Mouse (Mus musculus): ENCODE data around the gene Ugcg. TPM values are rescaled to one million over a fixed set of nuclear protein-coding genes. Genes with fewer than 3 reads are reported as not detected.

Gene Ugcg
- polyA plus RNA-seq, 1 experiment from 2014 or later: 20.3 TPM

DNA sequence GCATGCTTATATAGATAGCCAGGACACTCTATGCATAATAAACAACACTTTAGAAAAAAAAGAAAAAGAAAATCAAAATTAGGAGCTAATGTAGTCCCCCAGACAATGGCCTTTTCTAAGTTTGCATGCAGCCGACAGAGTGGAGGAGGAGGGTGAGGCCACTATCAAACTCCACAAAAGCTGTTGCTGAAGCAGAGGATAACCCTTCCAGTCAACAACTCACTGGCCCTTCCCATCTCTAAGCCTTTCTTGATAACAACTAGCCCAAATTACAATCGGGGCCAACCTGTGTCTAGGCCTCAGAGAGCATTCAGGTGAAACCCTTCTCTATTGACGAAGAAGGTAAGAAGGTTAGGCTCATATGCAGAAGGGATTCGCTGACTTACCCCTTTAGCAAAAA, 56.7 kb downstream of the Ugcg start:
- Histone ChIP-seq H3K4me1 (replicated peaks; ENCODE audit: control insufficient read depth, insufficient read depth, low read length) (0 out of 2 replicates have a peak, but pooled peaks cover 15% of the 10 kb centered on the region), H3K4me3 (ENCODE audit: low read depth, low read length) (no peak overlapping the region), H3K27me3 (replicated peaks; ENCODE audit: control insufficient read depth, insufficient read depth, low read length) (no peaks in the 10 kb centered on the region), H3K9me3 (ENCODE audit: control insufficient read depth) (no peaks in the 10 kb centered on the region), H3K4me2 (replicated peaks; ENCODE audit: low read depth) (no peak overlapping the region), H3K9ac (ENCODE audit: low read depth, low read length) (no peak overlapping the region), H3K36me3 (ENCODE audit: control insufficient read depth, insufficient read depth) (no peaks in the 10 kb centered on the region), H3K27ac (ENCODE audit: low read depth, low read length) (peak overlapping the region; percentile 78)
- whole genome bisulfite sequencing: 69% methylated on average over 4 of the region's 4 CpGs
- TF ChIP-seq CTCF (IDR thresholded peaks at IDR 0.05; ENCODE audit: low read depth): no peak
- no peak for ATAC-seq

DNA sequence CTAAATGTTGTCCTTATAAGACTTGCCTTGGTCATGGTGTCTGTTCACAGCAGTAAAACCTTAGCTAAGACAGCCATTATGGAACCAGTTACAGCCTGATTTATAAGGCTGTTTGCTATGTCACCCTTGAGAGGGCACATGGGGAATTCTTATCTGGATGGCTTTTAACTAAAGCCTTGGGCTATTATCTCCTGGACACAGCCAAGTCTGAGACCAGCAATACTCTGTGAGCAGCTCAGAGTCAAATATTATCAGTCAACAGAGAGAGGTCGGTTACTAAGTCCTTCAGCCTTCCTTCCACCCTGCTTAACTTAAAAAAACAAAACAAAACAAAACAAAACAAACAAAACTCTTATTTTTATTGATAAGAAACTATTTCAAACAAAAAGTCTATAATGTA, 58.5 kb downstream of the Ugcg start:
- WGBS: 26% methylated on average over 1 of the region's 1 CpGs
- Histone ChIP-seq H3K27me3 (replicated peaks; ENCODE audit: control insufficient read depth, insufficient read depth, low read length) (no peaks in the 10 kb centered on the region), H3K4me1 (replicated peaks; ENCODE audit: control insufficient read depth, insufficient read depth, low read length) (0 out of 2 replicates have a peak, but pooled peaks cover 11% of the 10 kb centered on the region), H3K9ac (ENCODE audit: low read depth, low read length) (no peak overlapping the region), H3K9me3 (ENCODE audit: control insufficient read depth) (no peaks in the 10 kb centered on the region), H3K4me3 (ENCODE audit: low read depth, low read length) (no peak overlapping the region), H3K36me3 (ENCODE audit: control insufficient read depth, insufficient read depth) (no peaks in the 10 kb centered on the region), H3K27ac (ENCODE audit: low read depth, low read length) (no peak overlapping the region), H3K4me2 (replicated peaks; ENCODE audit: low read depth) (no peak overlapping the region)
- no peak for TF ChIP-seq CTCF (IDR thresholded peaks at IDR 0.05; ENCODE audit: low read depth)
- no peak for ATAC-seq

DNA sequence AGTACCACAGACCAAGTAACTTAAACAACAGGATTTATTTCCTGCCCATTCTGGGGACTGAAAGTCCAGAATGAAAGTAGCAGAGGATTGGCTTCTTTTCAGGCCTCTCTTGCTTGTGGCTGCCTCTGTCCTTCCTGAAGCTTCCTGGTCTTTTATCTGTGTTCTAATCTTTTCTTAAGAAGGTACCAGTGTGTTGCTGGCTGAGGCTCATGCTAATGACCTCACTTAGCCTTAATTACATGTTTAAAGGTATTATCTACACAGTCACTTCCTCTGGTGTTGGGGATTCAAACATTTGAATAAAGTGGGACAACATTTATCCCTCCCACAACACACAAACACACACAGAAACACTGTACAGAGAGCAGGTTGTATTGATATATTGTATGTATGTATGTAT, 59.0 kb downstream of the Ugcg start:
- no peak for ATAC-seq
- Histone ChIP-seq H3K27ac (ENCODE audit: low read depth, low read length) (no peak overlapping the region), H3K27me3 (replicated peaks; ENCODE audit: control insufficient read depth, insufficient read depth, low read length) (no peaks in the 10 kb centered on the region), H3K4me3 (ENCODE audit: low read depth, low read length) (no peak overlapping the region), H3K9ac (ENCODE audit: low read depth, low read length) (no peak overlapping the region), H3K36me3 (ENCODE audit: control insufficient read depth, insufficient read depth) (no peaks in the 10 kb centered on the region), H3K4me2 (replicated peaks; ENCODE audit: low read depth) (no peak overlapping the region), H3K4me1 (replicated peaks; ENCODE audit: control insufficient read depth, insufficient read depth, low read length) (peaks cover 12% of the 10 kb centered on the region; the same call in 1 of the 2 replicates), H3K9me3 (ENCODE audit: control insufficient read depth) (no peaks in the 10 kb centered on the region)
- TF ChIP-seq CTCF (IDR thresholded peaks at IDR 0.05; ENCODE audit: low read depth): no peak

DNA sequence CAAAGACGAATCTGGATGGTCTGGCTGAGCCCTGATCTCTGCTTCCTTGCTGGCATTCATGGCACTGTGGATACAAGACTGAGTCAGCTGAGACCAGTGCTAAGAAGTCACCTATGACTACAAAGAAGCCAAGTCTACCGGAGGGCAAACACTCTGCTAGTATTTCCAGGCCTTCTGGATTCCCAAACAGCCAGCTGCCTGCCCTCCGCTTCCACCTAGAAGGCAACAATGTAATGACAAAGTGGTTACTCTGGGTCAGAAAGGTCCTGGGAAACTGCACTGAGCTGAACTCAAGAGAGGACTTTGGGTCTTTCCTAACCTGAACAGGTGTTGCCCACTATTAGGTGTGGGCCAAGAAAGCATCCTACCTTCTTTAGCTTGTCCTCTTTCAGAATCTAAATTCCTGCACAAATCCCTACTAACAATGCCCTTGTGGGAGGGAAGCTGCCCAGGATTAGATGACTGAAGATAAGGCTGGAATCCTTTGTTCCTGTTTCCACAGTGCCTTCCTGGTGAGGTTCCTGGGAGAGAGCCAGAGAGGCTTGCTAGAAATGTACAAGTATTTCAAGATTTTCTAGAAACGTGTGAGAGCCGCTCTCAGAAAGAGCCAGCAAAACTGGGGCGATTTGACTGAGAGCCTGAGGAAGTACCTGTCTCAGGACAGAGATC, 63.5 kb downstream of the Ugcg start:
- Histone ChIP-seq H3K27me3 (replicated peaks; ENCODE audit: control insufficient read depth, insufficient read depth, low read length) (no peaks in the 10 kb centered on the region), H3K27ac (ENCODE audit: low read depth, low read length) (peak overlapping the region; percentile 70), H3K4me3 (ENCODE audit: low read depth, low read length) (no peak overlapping the region), H3K4me2 (replicated peaks; ENCODE audit: low read depth) (no peak overlapping the region), H3K4me1 (replicated peaks; ENCODE audit: control insufficient read depth, insufficient read depth, low read length) (peaks cover 6% of the 10 kb centered on the region; the same call in 1 of the 2 replicates), H3K9me3 (ENCODE audit: control insufficient read depth) (no peaks in the 10 kb centered on the region), H3K9ac (ENCODE audit: low read depth, low read length) (no peak overlapping the region), H3K36me3 (ENCODE audit: control insufficient read depth, insufficient read depth) (no peaks in the 10 kb centered on the region)
- ATAC-seq: no peak
- 68% methylated on average over 6 of the region's 6 CpGs for WGBS
- no peak for TF ChIP-seq CTCF (IDR thresholded peaks at IDR 0.05; ENCODE audit: low read depth)

DNA sequence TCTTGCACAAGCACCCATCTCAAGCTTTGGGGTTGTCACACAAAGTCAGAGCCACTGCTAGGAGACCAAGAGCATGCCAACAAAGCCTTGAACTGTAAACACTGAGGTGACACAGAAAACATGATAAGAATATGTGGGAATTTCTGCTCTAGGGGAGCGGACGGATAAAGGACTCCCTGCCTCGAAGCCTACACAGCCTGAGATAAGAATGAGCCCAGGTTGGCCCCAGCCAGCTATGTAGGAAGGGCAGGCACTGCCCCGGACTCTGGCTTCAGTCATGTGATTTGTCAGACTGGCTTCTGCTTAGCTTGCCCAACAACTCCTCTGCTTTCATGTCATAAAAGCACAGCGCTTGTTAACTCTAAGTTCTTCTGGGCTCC, 64.0 kb downstream of the Ugcg start:
- Histone ChIP-seq H3K27me3 (replicated peaks; ENCODE audit: control insufficient read depth, insufficient read depth, low read length) (no peaks in the 10 kb centered on the region), H3K9ac (ENCODE audit: low read depth, low read length) (no peak overlapping the region), H3K36me3 (ENCODE audit: control insufficient read depth, insufficient read depth) (no peaks in the 10 kb centered on the region), H3K9me3 (ENCODE audit: control insufficient read depth) (no peaks in the 10 kb centered on the region), H3K27ac (ENCODE audit: low read depth, low read length) (peak overlapping the region; percentile 70), H3K4me3 (ENCODE audit: low read depth, low read length) (no peak overlapping the region), H3K4me1 (replicated peaks; ENCODE audit: control insufficient read depth, insufficient read depth, low read length) (peaks cover 6% of the 10 kb centered on the region; the same call in 1 of the 2 replicates), H3K4me2 (replicated peaks; ENCODE audit: low read depth) (no peak overlapping the region)
- peak; percentile 91 for ATAC-seq
- TF ChIP-seq CTCF (IDR thresholded peaks at IDR 0.05; ENCODE audit: low read depth): no peak
- 43% methylated on average over 5 of the region's 5 CpGs for WGBS

DNA sequence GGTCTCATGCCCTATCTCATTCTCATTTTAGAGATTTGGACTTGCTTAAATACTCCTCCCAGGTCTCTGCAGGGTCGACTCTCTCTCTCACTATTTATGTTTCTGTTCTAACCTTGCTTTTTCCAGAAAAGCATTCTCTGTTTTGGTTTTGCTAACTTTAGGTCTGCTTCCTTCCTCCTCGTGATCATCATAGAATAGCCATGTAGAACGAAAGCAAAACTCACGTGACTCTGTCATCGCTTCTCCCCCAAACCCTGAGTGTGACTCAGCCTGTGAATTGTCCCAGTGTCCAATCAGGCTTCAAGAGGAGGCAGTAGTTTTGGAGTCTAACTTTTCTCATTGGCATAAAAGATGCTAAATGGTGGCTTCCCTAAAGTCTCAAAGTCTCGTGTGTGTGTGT, 65.3 kb downstream of the Ugcg start:
- Histone ChIP-seq H3K9me3 (ENCODE audit: control insufficient read depth) (no peaks in the 10 kb centered on the region), H3K4me2 (replicated peaks; ENCODE audit: low read depth) (no peak overlapping the region), H3K27me3 (replicated peaks; ENCODE audit: control insufficient read depth, insufficient read depth, low read length) (no peaks in the 10 kb centered on the region), H3K27ac (ENCODE audit: low read depth, low read length) (no peak overlapping the region), H3K4me1 (replicated peaks; ENCODE audit: control insufficient read depth, insufficient read depth, low read length) (peaks cover 6% of the 10 kb centered on the region; the same call in 1 of the 2 replicates), H3K4me3 (ENCODE audit: low read depth, low read length) (no peak overlapping the region), H3K9ac (ENCODE audit: low read depth, low read length) (no peak overlapping the region), H3K36me3 (ENCODE audit: control insufficient read depth, insufficient read depth) (no peaks in the 10 kb centered on the region)
- 80% methylated on average over 6 of the region's 6 CpGs for WGBS
- TF ChIP-seq CTCF (IDR thresholded peaks at IDR 0.05; ENCODE audit: low read depth): no peak
- ATAC-seq: no peak
